Mouse (Mus musculus): ENCODE measurements around the gene Ppp1r36.

DNA sequence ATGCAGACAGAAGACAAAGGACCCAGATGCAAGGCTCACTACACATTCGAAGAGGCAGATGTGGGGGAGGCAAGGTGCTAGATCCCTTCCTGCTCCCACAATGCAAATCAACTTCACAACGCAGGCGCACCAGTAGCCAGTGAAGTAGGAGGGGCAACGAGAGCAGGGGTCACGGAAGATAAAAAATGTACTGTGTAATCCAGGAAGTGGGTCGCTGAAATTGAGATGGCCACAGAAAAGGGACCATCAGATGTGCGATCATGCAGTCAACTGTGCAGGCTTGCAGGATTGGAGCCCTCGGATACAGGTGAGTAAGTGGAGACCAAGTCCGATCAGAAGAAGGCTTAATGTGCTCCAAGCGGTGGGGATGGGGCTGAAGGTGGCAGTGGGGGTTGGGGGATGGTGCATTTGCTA lies 27.0 kb downstream of the Ppp1r36 start:
- no peak for TF ChIP-seq POLR2A (IDR thresholded peaks at IDR 0.05; ENCODE audit: control insufficient read depth, extremely low read depth, insufficient read depth, low read length, poor library complexity)
- no peak for TF ChIP-seq CTCF (IDR thresholded peaks at IDR 0.05; ENCODE audit: borderline replicate concordance, control insufficient read depth, extremely low read depth, insufficient read depth, low read length, poor library complexity)

All from thymus, adult 2 months (tissue).